Mouse (Mus musculus) embryonic facial prominence, embryonic 13.5 days (tissue): ENCODE results near the gene Ubl3. TPM values are rescaled to one million over a fixed set of nuclear protein-coding genes. Genes with fewer than 3 reads are reported as not detected.

ENCODE experiments used
- ATAC-seq: fragments of 200-750 bp; cut with Nextera tagmentation; 2 replicates; pipeline ENCODE4 v1.8.0; 2017; ENCODE audit warnings: low read depth; ENCODE audit not compliant: insufficient number of reproducible peaks, insufficient read depth, low FRiP score, low TSS enrichment
- H3K27ac ChIP-seq: fragments of 300-500 bp; sonication (generic); 2 replicates; pipeline ENCODE4 v1.5.1; 2015; ENCODE audit warnings: moderate library complexity, mild to moderate bottlenecking, inconsistent platforms
- H3K27me3 ChIP-seq: fragments of 300-500 bp; sonication (generic); 2 replicates; pipeline ENCODE4 v1.6.1; 2015; ENCODE audit warnings: mild to moderate bottlenecking, inconsistent platforms
- H3K36me3 ChIP-seq: fragments of 300-500 bp; sonication (generic); 2 replicates; pipeline ENCODE4 v1.6.1; 2015; ENCODE audit warnings: mild to moderate bottlenecking, inconsistent platforms
- H3K4me1 ChIP-seq: fragments of 300-500 bp; sonication (generic); 2 replicates; pipeline ENCODE4 v1.6.1; 2015; ENCODE audit warnings: inconsistent platforms
- H3K4me2 ChIP-seq: fragments of 300-500 bp; sonication (generic); 2 replicates; pipeline ENCODE4 v1.6.1; 2015; ENCODE audit warnings: moderate library complexity, mild to moderate bottlenecking, inconsistent platforms
- H3K4me3 ChIP-seq: fragments of 300-500 bp; sonication (generic); 2 replicates; pipeline ENCODE4 v1.5.1; 2015; ENCODE audit warnings: mild to moderate bottlenecking, inconsistent platforms
- H3K9ac ChIP-seq: fragments of 300-500 bp; sonication (generic); 2 replicates; pipeline ENCODE4 v1.6.1; 2015; ENCODE audit warnings: mild to moderate bottlenecking, inconsistent platforms
- H3K9me3 ChIP-seq: fragments of 300-500 bp; sonication (generic); 2 replicates; pipeline ENCODE4 v1.6.1; 2016; ENCODE audit warnings: inconsistent platforms
- WGBS: fragments of 180-500 bp; shearing (Covaris S2); methylation state at CpG from one replicate; pipeline ENCODE4 v1.1.7; 2015; ENCODE audit warnings: mixed read lengths; 5-methylcytosine and 5-hydroxymethylcytosine counted together
- polyA plus RNA-seq: library from polyadenylated mRNA; unstranded; fragments of >200 nt; fragmentation: Nextera tagmentation; extraction: Ambion mirVana; gene quantifications from 2 replicates; pipeline ENCODE4 v1.2.1, GENCODE M21; 2015

Ubl3 gene
- polyA plus RNA-seq, 1 experiment from 2014 or later: 68.2 TPM

DNA sequence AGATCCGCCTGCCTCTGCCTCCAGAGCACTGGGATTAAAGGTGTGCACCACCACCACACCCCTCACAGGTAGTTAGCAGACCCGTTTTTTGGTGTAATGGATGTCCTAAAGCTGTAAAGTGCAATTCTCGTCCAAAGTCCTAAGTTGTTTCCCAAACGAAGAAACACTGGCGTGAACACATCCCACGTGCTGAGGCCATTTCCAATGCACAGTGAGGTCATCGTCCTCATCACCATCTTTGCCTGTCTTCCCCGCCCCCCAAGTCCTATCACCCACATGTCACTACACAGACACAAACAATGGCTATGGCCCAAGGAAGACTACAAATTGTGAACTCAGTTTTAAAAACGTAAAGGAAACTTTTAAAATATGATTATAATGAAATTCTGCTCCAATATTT lies 4.0 kb downstream of the Ubl3 start:
- WGBS: 68% methylated on average over 9 of the region's 9 CpGs
- no peak for ATAC-seq
- Histone ChIP-seq H3K27ac (no peak overlapping the region), H3K4me2 (peak overlapping the region; percentile 12; the same call in 1 of the 2 replicates), H3K36me3 (no peaks in the 10 kb centered on the region), H3K9ac (no peak overlapping the region), H3K27me3 (peaks cover under 1% of the 10 kb centered on the region), H3K4me1 (peaks cover 36% of the 10 kb centered on the region), H3K9me3 (no peaks in the 10 kb centered on the region), H3K4me3 (no peak overlapping the region)

DNA sequence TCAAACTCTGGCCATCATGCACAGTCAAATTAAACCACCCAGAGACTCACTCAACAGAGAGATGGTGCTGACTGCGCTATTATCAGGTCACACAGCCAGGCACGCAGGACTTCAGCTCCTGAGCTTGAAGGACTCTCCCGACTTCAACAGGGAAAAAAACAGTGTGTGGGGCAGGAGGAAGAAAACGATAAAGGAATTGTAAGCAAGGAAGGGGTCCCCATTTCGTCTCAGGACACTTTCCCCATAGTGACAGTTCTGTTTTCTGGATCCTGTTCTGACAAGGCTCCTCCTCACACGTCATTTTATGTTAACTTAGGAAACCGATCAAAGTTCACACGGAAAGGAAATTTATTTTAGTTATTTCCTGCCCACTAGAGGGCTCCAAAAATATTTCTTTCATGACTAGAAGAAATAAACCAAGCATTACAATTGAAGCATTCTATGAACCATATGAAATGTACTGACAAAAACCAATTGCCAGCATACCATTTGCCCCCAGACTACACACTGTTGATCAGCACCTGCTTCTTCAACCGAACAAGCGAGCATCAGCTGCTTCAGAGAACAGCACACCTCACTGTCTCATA lies 4.6 kb downstream of the Ubl3 start:
- no peaks in the 10 kb centered on the region for H3K36me3 ChIP-seq
- H3K9me3 ChIP-seq: no peaks in the 10 kb centered on the region
- no peak for ATAC-seq
- H3K4me1 ChIP-seq: peaks cover 36% of the 10 kb centered on the region
- no peaks in the 10 kb centered on the region for H3K27me3 ChIP-seq
- 0 out of 2 replicates have a peak overlapping the region, but pooled peaks have one; percentile 44 for H3K27ac ChIP-seq
- H3K4me3 ChIP-seq: no peak overlapping the region
- 34% methylated on average over 10 of the region's 10 CpGs for WGBS
- H3K4me2 ChIP-seq: peak overlapping the region; percentile 12
- H3K9ac ChIP-seq: no peak overlapping the region

DNA sequence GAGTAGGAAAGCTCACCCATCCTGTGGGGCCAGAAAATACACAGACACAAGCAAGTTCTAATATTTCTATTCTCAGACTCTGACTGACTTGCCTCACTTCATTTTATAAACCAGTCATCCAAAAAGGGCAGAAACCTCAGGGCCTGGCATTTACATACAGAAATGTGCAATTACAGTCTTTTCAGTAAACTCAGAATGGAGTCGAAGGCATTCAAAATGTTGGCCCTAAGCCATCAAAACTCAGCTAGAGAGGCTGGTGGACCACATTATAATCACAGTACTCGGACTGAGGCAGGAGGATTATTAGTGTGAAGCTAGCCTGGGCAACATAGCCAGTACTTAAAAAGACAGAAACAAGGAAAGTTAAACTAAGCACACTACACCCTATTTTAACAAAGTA lies 5.6 kb downstream of the Ubl3 start:
- Histone ChIP-seq H3K4me2 (no peak overlapping the region), H3K4me1 (peaks cover 36% of the 10 kb centered on the region), H3K9ac (no peak overlapping the region), H3K36me3 (no peaks in the 10 kb centered on the region), H3K27me3 (no peaks in the 10 kb centered on the region), H3K27ac (peak overlapping the region; percentile 68), H3K9me3 (no peaks in the 10 kb centered on the region), H3K4me3 (no peak overlapping the region)
- 29% methylated on average over 2 of the region's 2 CpGs for WGBS
- no peak for ATAC-seq

DNA sequence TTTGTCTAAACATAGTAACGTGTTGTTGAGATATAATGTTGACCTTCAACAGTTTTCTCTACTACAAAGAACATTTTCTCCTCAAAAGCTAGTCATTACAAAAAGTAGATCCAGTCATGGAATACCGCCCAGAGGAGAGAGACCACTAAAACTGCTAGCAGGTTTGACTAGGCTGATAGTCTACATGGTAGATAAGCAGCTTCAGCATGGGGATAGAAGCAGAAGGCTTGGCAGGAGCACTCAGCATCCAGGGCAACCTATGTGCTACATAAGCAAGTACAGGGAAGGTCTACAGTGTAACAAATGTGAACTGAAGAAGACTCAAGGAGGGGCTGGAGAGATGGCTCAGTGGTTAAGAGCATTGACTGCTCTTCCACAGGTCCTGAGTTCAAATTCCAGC lies 7.9 kb downstream of the Ubl3 start:
- no peak for ATAC-seq
- WGBS: 79% methylated on average over 2 of the region's 2 CpGs
- Histone ChIP-seq H3K9me3 (no peaks in the 10 kb centered on the region), H3K36me3 (no peaks in the 10 kb centered on the region), H3K27ac (no peak overlapping the region), H3K27me3 (no peaks in the 10 kb centered on the region), H3K4me1 (peaks cover 32% of the 10 kb centered on the region), H3K9ac (no peak overlapping the region), H3K4me3 (no peak overlapping the region), H3K4me2 (no peak overlapping the region)

DNA sequence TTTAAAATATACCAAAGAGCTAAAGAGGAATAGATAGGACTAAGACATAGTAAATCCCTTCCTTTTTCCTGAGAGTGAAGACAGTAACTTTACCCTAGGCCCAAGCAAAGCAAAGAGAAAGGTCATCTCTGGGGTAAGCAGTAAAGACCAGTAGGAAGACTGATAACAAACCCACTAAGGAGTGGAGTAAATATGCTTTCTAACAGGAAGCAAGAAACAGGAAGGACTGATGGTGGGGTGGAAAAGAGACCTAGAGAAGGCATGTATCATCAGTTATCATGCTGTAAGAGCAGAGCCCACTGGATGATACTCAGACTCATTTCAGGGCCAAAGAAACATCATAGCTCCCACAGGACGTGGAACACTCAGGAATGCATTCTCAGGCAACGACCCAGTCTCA lies 10.4 kb downstream of the Ubl3 start:
- 51% methylated on average over 2 of the region's 2 CpGs for WGBS
- Histone ChIP-seq H3K4me1 (peaks cover 15% of the 10 kb centered on the region), H3K27ac (no peak overlapping the region), H3K36me3 (no peaks in the 10 kb centered on the region), H3K9me3 (no peaks in the 10 kb centered on the region), H3K9ac (no peak overlapping the region), H3K27me3 (no peaks in the 10 kb centered on the region), H3K4me2 (no peak overlapping the region), H3K4me3 (no peak overlapping the region)
- no peak for ATAC-seq

DNA sequence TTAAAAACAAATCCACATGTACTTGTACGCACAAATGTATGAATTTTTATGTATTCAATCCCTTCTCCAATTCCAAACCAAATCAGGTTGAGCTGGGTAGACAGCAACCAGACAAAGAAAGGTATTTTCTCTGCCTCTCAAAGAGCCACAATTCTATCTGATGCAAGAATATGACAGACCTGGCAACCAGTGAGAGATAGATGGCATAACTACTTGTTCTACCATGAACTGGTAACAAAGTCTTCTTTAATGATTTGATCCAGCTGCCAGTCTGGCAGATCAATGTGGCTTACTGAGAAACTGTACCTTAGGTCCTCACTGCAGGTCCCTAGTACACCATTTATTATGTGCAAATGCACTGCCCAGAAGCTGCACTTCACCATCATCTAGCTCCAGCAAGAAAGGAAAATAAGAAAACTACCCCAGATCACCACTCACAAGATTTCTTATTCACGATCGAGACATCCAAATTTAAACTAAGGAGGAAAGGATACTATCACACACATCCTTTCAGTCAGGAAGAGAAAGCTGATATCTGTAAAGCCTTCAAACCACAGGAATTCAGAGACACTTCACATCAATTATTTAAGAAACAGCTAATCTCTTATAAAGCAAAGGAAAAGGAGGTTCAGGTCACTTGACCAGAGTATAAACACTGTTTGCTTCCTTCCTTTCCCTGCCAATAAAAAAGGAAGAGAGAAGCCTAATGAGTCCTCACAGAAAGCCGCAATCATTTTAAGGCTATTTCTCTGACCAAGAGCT lies 16.7 kb downstream of the Ubl3 start:
- WGBS: 67% methylated on average over 4 of the region's 4 CpGs
- H3K4me3 ChIP-seq: no peak overlapping the region
- no peak overlapping the region for H3K9ac ChIP-seq
- H3K4me2 ChIP-seq: no peak overlapping the region
- H3K36me3 ChIP-seq: no peaks in the 10 kb centered on the region
- no peak overlapping the region for H3K27ac ChIP-seq
- no peaks in the 10 kb centered on the region for H3K9me3 ChIP-seq
- H3K27me3 ChIP-seq: no peaks in the 10 kb centered on the region
- H3K4me1 ChIP-seq: peaks cover 23% of the 10 kb centered on the region
- no peak for ATAC-seq

DNA sequence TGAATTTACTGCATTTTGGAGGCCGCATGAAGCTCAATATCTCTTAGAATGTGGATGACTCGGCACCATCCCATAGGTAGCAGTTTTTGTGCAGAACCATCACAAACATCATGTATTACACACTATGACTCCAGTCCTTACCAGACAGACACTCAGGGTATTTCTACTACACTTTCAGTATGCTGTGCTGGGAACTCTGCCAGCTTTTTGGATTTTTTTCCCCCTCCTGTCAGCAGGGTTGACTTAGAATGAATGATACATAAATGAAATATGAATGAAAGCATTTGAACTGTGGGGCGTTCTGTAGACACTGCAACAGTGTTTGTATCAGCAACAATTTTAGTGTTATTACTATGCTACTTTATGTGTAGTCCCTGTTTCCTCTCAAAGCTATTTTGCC lies 17.9 kb downstream of the Ubl3 start:
- Histone ChIP-seq H3K4me2 (no peak overlapping the region), H3K27me3 (no peaks in the 10 kb centered on the region), H3K36me3 (no peaks in the 10 kb centered on the region), H3K27ac (no peak overlapping the region), H3K4me1 (peaks cover 23% of the 10 kb centered on the region), H3K4me3 (no peak overlapping the region), H3K9me3 (no peaks in the 10 kb centered on the region), H3K9ac (no peak overlapping the region)
- ATAC-seq: no peak
- WGBS: 78% methylated on average over 3 of the region's 3 CpGs

DNA sequence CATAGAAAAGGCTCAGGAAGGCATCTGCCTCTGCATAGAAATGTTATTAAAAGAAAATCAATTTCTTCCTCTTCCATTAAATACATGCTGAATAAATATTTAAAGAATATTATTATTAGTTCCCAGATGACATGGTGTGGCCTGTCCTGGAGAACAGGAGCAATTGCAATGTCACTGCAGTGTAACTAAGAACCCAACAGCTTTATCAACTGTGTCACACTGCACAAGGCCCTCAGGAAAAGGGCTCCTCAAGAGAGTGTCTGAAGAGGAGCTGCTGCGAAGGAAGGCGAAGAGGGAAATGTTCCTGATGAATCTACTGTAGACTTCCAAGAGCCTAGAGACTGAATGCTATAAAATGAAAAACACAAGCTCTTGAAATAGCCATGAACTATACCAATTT lies 18.7 kb downstream of the Ubl3 start:
- H3K4me3 ChIP-seq: no peak overlapping the region
- no peak for ATAC-seq
- H3K36me3 ChIP-seq: no peaks in the 10 kb centered on the region
- no peak overlapping the region for H3K27ac ChIP-seq
- no peak overlapping the region for H3K4me2 ChIP-seq
- H3K4me1 ChIP-seq: peaks cover 20% of the 10 kb centered on the region
- WGBS: 90% methylated on average over 2 of the region's 2 CpGs
- no peak overlapping the region for H3K9ac ChIP-seq
- no peaks in the 10 kb centered on the region for H3K9me3 ChIP-seq
- no peaks in the 10 kb centered on the region for H3K27me3 ChIP-seq

DNA sequence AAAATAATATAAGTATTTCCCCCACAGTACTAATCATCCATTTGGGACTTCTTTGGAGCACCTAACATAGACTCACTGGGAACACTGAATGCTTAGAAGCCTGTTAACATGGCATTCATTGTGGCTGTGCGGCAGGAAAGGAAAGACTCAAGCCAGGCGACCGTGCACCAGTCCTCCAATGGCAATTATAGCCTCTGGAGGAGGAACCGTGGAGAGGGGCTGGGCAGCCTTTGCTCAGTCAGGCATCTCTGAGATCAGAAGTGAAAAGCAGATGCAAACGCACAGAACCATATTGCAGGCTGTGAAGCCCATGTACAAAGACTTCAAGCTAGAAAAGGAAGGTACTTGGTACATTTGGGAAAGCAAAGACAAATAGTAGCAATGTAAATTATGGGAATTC lies 20.4 kb downstream of the Ubl3 start:
- ATAC-seq: no peak
- H3K4me3 ChIP-seq: no peak overlapping the region
- WGBS: 16% methylated on average over 5 of the region's 5 CpGs
- H3K4me1 ChIP-seq: peaks cover 28% of the 10 kb centered on the region
- H3K9ac ChIP-seq: no peak overlapping the region
- no peaks in the 10 kb centered on the region for H3K9me3 ChIP-seq
- no peaks in the 10 kb centered on the region for H3K36me3 ChIP-seq
- H3K27me3 ChIP-seq: no peaks in the 10 kb centered on the region
- H3K27ac ChIP-seq: no peak overlapping the region
- no peak overlapping the region for H3K4me2 ChIP-seq

DNA sequence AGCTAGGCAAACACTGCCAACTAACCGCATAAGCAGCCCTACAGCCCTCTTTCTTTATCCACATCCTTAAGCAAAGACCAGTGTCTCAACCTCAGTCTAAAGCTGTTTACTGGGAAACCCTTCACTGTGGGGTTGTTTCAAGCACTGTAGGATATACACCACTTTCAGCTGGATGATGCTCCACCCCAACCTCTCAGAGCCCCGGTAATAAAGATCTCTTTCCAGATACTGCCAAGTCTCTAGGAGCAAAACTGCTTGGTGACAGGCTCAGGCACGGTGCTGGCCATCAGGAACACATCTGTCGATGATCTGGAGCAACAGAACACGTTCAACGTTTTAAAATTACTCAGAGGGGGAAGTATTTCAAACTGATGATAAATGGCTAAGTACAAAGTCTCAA lies 25.0 kb downstream of the Ubl3 start:
- 47% methylated on average over 6 of the region's 6 CpGs for WGBS

DNA sequence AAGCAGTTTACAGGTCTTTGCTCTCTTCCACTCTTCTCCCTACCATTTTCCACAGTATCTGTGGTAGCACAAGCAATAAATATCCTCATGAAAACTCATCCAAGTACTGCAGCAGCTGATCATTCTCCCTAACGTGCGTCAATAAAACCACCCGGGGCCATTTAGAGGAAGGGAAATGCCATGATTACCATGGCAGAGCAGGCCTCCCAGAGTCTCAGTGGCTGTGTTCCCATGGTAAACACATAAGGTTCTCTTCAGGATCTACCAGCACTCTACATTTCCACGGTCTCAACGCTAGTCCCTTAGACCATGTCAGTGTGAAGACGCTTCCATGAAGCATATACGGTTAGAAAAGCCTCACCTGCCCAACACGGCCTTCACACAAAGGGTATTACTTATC lies 26.0 kb downstream of the Ubl3 start:
- Histone ChIP-seq H3K4me1 (peaks cover 16% of the 10 kb centered on the region), H3K4me2 (no peak overlapping the region), H3K4me3 (no peak overlapping the region), H3K27me3 (no peaks in the 10 kb centered on the region), H3K9ac (no peak overlapping the region), H3K27ac (no peak overlapping the region), H3K9me3 (no peaks in the 10 kb centered on the region), H3K36me3 (no peaks in the 10 kb centered on the region)
- ATAC-seq: no peak
- 57% methylated on average over 8 of the region's 8 CpGs for WGBS

More for the DNA sequence above, 25.0 kb downstream of the Ubl3 start:
- Histone ChIP-seq H3K9me3 (no peaks in the 10 kb centered on the region), H3K4me3 (no peak overlapping the region), H3K4me2 (no peak overlapping the region), H3K9ac (no peak overlapping the region), H3K4me1 (peaks cover 20% of the 10 kb centered on the region), H3K36me3 (no peaks in the 10 kb centered on the region), H3K27ac (no peak overlapping the region), H3K27me3 (no peaks in the 10 kb centered on the region)
- no peak for ATAC-seq

DNA sequence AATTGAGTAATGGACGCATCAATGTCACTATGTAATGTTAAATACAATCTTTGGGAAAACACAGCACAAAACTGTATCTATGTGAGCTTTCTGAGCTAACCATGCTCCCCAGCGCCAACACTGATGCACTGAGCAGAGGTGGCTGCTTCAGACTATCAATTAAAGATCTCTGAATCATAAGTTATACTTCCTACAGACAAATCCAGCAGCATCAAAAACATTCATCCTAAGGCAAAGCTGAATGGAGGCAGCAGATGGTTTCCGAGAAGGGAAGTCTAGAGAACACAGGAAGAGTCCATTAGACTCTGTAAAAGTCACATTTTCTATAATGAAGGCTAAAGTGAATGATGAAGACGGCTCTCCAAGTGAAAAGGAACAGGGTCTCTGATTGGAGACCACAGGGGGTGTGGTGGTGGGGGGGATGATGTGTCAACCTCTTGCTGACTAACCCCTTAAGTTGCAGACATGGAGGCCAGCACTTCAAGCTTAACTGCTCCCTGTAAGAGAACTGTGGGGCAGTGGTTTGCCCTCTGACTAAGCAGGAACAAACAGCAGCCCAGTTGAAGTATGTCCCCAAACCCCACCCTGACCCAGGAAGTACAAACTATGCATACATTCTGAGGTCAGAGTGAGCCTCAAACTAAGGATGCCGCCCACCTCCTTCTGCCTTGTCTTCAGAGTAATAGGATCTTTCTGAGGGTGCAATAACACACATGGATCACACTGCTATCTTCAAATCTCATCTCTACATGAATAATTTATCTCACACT lies 29.2 kb downstream of the Ubl3 start:
- whole genome bisulfite sequencing: 79% methylated on average over 5 of the region's 5 CpGs
- ATAC-seq: no peak

More for the DNA sequence above, 29.2 kb downstream of the Ubl3 start:
- Histone ChIP-seq H3K27me3 (no peaks in the 10 kb centered on the region), H3K36me3 (no peaks in the 10 kb centered on the region), H3K9me3 (no peaks in the 10 kb centered on the region), H3K4me3 (no peak overlapping the region), H3K9ac (no peak overlapping the region), H3K4me1 (peaks cover 22% of the 10 kb centered on the region), H3K4me2 (no peak overlapping the region), H3K27ac (no peak overlapping the region)
